Comparison of ENCODE assay signal across 9 mouse cellular contexts in genomic region chr15:19360650-19361049, GRCm38 (mm10).
DNase-seq lines count a peak whose midpoint lies in the region; ATAC-seq lines count a peak whose summit lies in the region.
"Had no signal": no experiment of that assay in that cellular context is flagged by ENCODE, and none has a peak within 500 bp of the region (broad histone marks: within the 10 kb centered on the region; RNA-seq: fewer than 3 reads in every experiment).

No protein-coding gene starts in this region.

- 35% methylated on average over 3 of the region's 3 CpGs for WGBS in kidney, embryonic 14.5 days
- 36% methylated on average over 3 of the region's 3 CpGs for whole genome bisulfite sequencing in hindbrain, embryonic 14.5 days
- 40% methylated on average over 3 of the region's 3 CpGs for WGBS in neural tube, embryonic 14.5 days

- H3K9ac ChIP-seq in kidney, embryonic 14.5 days (ENCODE audit: low read depth, low read length), result no peak overlapping the region
- no peak overlapping the region for H3K9ac ChIP-seq in hindbrain, embryonic 14.5 days
- no peak overlapping the region for H3K9ac ChIP-seq in neural tube, embryonic 14.5 days (replicated peaks; ENCODE audit: low read depth, low read length)
- H3K9ac ChIP-seq: heart, embryonic 15.5 days had no signal

- H3K4me3 ChIP-seq in kidney, embryonic 14.5 days (ENCODE audit: low read length), result no peak overlapping the region
- H3K4me3 ChIP-seq in hindbrain, embryonic 14.5 days (replicated peaks; ENCODE audit: low read length), result no peak overlapping the region
- no peak overlapping the region for H3K4me3 ChIP-seq in neural tube, embryonic 14.5 days (ENCODE audit: low read depth, low read length)
- H3K4me3 ChIP-seq: heart, embryonic 15.5 days had no signal

- H3K4me1 ChIP-seq in kidney, embryonic 14.5 days (ENCODE audit: control insufficient read depth, insufficient read depth, low read length), result no peaks in the 10 kb centered on the region
- no peaks in the 10 kb centered on the region for H3K4me1 ChIP-seq in hindbrain, embryonic 14.5 days (replicated peaks; ENCODE audit: control insufficient read depth, insufficient read depth, low read length)
- H3K4me1 ChIP-seq in neural tube, embryonic 14.5 days (ENCODE audit: control insufficient read depth, insufficient read depth, low read length), result no peaks in the 10 kb centered on the region
- H3K4me1 ChIP-seq: heart, embryonic 15.5 days had no signal

- no peak overlapping the region for H3K4me2 ChIP-seq in kidney, embryonic 14.5 days (replicated peaks; ENCODE audit: low read depth, low read length)
- no peak overlapping the region for H3K4me2 ChIP-seq in hindbrain, embryonic 14.5 days (replicated peaks)
- no peak overlapping the region for H3K4me2 ChIP-seq in neural tube, embryonic 14.5 days (ENCODE audit: low read depth, low read length)
- H3K4me2 ChIP-seq: heart, embryonic 15.5 days had no signal

- H3K27me3 ChIP-seq in kidney, embryonic 14.5 days (ENCODE audit: control insufficient read depth, insufficient read depth, low read length), result no peaks in the 10 kb centered on the region
- no peaks in the 10 kb centered on the region for H3K27me3 ChIP-seq in hindbrain, embryonic 14.5 days (ENCODE audit: control insufficient read depth, insufficient read depth, low read length)
- H3K27me3 ChIP-seq in neural tube, embryonic 14.5 days (ENCODE audit: control insufficient read depth, insufficient read depth, low read length), result no peaks in the 10 kb centered on the region
- H3K27me3 ChIP-seq: heart, embryonic 15.5 days had no signal

- peak; percentile 52; the same call in 1 of the 2 replicates for ATAC-seq in kidney, embryonic 14.5 days (ENCODE audit: low FRiP score, low TSS enrichment)
- peak; percentile 57; the same call in 1 of the 2 replicates for ATAC-seq in hindbrain, embryonic 14.5 days (ENCODE audit: low FRiP score)
- peak; percentile 69; the same call in 1 of the 2 replicates for ATAC-seq in neural tube, embryonic 14.5 days (ENCODE audit: low read depth)

- no peak for DNase-seq in kidney, adult 18-20 months
- DNase-seq in ZHBTc4 (ENCODE audit: low read depth, low spot score), result peak; percentile 46
- DNase-seq in hindbrain, embryonic 14.5 days (ENCODE audit: low spot score), result peak; percentile 75
- no peak for DNase-seq in gastrocnemius, postnatal 10 days
- no peak for DNase-seq in thymus, postnatal 0 days (ENCODE audit: low spot score)
- DNase-seq in T-cell, adult 2 months (ENCODE audit: low spot score), result no peak

- H3K9me3 ChIP-seq in kidney, embryonic 14.5 days (ENCODE audit: control insufficient read depth, low read length), result no peaks in the 10 kb centered on the region
- no peaks in the 10 kb centered on the region for H3K9me3 ChIP-seq in hindbrain, embryonic 14.5 days (ENCODE audit: control insufficient read depth, low read length)
- H3K9me3 ChIP-seq in neural tube, embryonic 14.5 days (ENCODE audit: control insufficient read depth, low read length), result no peaks in the 10 kb centered on the region
- H3K9me3 ChIP-seq: heart, embryonic 15.5 days had no signal

- no peak overlapping the region for H3K27ac ChIP-seq in kidney, embryonic 14.5 days (ENCODE audit: low read depth, low read length)
- no peak overlapping the region for H3K27ac ChIP-seq in hindbrain, embryonic 14.5 days
- no peak overlapping the region for H3K27ac ChIP-seq in neural tube, embryonic 14.5 days (ENCODE audit: low read depth, low read length)
- H3K27ac ChIP-seq: heart, embryonic 15.5 days had no signal

- H3K36me3 ChIP-seq in kidney, embryonic 14.5 days (ENCODE audit: control insufficient read depth, insufficient read depth, low read length), result no peaks in the 10 kb centered on the region
- no peaks in the 10 kb centered on the region for H3K36me3 ChIP-seq in hindbrain, embryonic 14.5 days (replicated peaks; ENCODE audit: control insufficient read depth, insufficient read depth)
- no peaks in the 10 kb centered on the region for H3K36me3 ChIP-seq in neural tube, embryonic 14.5 days (ENCODE audit: control insufficient read depth, insufficient read depth, low read length)
- H3K36me3 ChIP-seq: heart, embryonic 15.5 days had no signal

Comparison
In these comparisons a context has a peak if more than half of its experiments do, and no peak if none do; other contexts are left out.
1. DNase-seq: peak in ZHBTc4 (single experiment) and hindbrain, embryonic 14.5 days (single experiment); none in kidney, adult 18-20 months (single experiment), gastrocnemius, postnatal 10 days (single experiment), thymus, postnatal 0 days (single experiment) and T-cell, adult 2 months (single experiment).
2. Peak in every context shown above with its lines, with median percentiles within 50 percentile points of each other: ATAC-seq.